Mouse (Mus musculus): ENCODE measurements around the gene Bcl2.

Gene Bcl2

GRCm38 (mm10) chr1:106666140-106667088 is 47.7 kb downstream of the Bcl2 start:
- DNase-seq (ENCODE audit: extremely low read depth, low read depth, low spot score), result no peak

GRCm38 (mm10) chr1:106664978-106665377 is 49.1 kb downstream of the Bcl2 start:
- DNase-seq (ENCODE audit: extremely low read depth, low read depth, low spot score), result no peak

GRCm38 (mm10) chr1:106662486-106662885 is 51.6 kb downstream of the Bcl2 start:
- no peak for DNase-seq (ENCODE audit: extremely low read depth, low read depth, low spot score)

GRCm38 (mm10) chr1:106658293-106658847 is 55.7 kb downstream of the Bcl2 start:
- DNase-seq (ENCODE audit: extremely low read depth, low read depth, low spot score), result no peak

- no peak for DNase-seq (ENCODE audit: extremely low read depth, low read depth, low spot score)
Measured at GRCm38 (mm10) chr1:106656207-106656738, 57.8 kb downstream of the Bcl2 start.

GRCm38 (mm10) chr1:106654254-106654653 is 59.8 kb downstream of the Bcl2 start:
- DNase-seq (ENCODE audit: extremely low read depth, low read depth, low spot score), result no peak

- DNase-seq (ENCODE audit: extremely low read depth, low read depth, low spot score), result no peak
Measured at GRCm38 (mm10) chr1:106653441-106653860, 60.6 kb downstream of the Bcl2 start.

GRCm38 (mm10) chr1:106651211-106651610 is 62.9 kb downstream of the Bcl2 start:
- no peak for DNase-seq (ENCODE audit: extremely low read depth, low read depth, low spot score)

GRCm38 (mm10) chr1:106650427-106650826 is 63.6 kb downstream of the Bcl2 start:
- no peak for DNase-seq (ENCODE audit: extremely low read depth, low read depth, low spot score)

- DNase-seq (ENCODE audit: extremely low read depth, low read depth, low spot score), result no peak
Measured at GRCm38 (mm10) chr1:106647336-106647735, 66.7 kb downstream of the Bcl2 start.

- no peak for DNase-seq (ENCODE audit: extremely low read depth, low read depth, low spot score)
Measured at GRCm38 (mm10) chr1:106644566-106644965, 69.5 kb downstream of the Bcl2 start.

GRCm38 (mm10) chr1:106643527-106643926 is 70.5 kb downstream of the Bcl2 start:
- DNase-seq (ENCODE audit: extremely low read depth, low read depth, low spot score), result no peak

- DNase-seq (ENCODE audit: extremely low read depth, low read depth, low spot score), result no peak
Measured at GRCm38 (mm10) chr1:106640577-106640976, 73.5 kb downstream of the Bcl2 start.

GRCm38 (mm10) chr1:106637705-106638104 is 76.4 kb downstream of the Bcl2 start:
- DNase-seq (ENCODE audit: extremely low read depth, low read depth, low spot score), result no peak

GRCm38 (mm10) chr1:106636714-106637113 is 77.4 kb downstream of the Bcl2 start:
- no peak for DNase-seq (ENCODE audit: extremely low read depth, low read depth, low spot score)

- no peak for DNase-seq (ENCODE audit: extremely low read depth, low read depth, low spot score)
Measured at GRCm38 (mm10) chr1:106633207-106633606, 80.9 kb downstream of the Bcl2 start.

GRCm38 (mm10) chr1:106631869-106632463 is 82.1 kb downstream of the Bcl2 start:
- DNase-seq (ENCODE audit: extremely low read depth, low read depth, low spot score), result no peak

GRCm38 (mm10) chr1:106630973-106631372 is 83.1 kb downstream of the Bcl2 start:
- DNase-seq (ENCODE audit: extremely low read depth, low read depth, low spot score), result no peak

- no peak for DNase-seq (ENCODE audit: extremely low read depth, low read depth, low spot score)
Measured at GRCm38 (mm10) chr1:106629931-106630682, 84.0 kb downstream of the Bcl2 start.

GRCm38 (mm10) chr1:106629470-106629830 is 84.6 kb downstream of the Bcl2 start:
- no peak for DNase-seq (ENCODE audit: extremely low read depth, low read depth, low spot score)
